Mouse (Mus musculus): ENCODE results near the gene Mptx1.
"Not testable (repeated sequence)": the region's sequence is repeated elsewhere in the genome, so short reads cannot be mapped to it uniquely, and the experiment has no call there.

GRCm38 (mm10) chr1:174353636-174354035 lies 23.3 kb downstream of the Mptx1 start:
- TF ChIP-seq POU5F1 (IDR thresholded peaks at IDR 0.05; ENCODE audit: borderline replicate concordance, low read length); CTCF (conservative IDR thresholded peaks at IDR 0.05; ENCODE audit: low read length): not testable (repeated sequence)
